Mouse (Mus musculus) thymus, adult 18-20 months (tissue): Measurements from ENCODE around the gene Nyx.
"Not testable (repeated sequence)": the region's sequence is repeated elsewhere in the genome, so short reads cannot be mapped to it uniquely, and the experiment has no call there.

Source experiments
- DNase-seq, 2 experiments: peaks; one replicate each; pipeline ENCODE4 v3.0.0; 2022; ENCODE audit warnings: mixed read lengths in 2 of 2

Nyx gene

GRCm38 (mm10) chrX:13465810-13466209, at the start of gene Nyx:
Gene Nyx (plus strand): TSS chrX:13466110.
- DNase-seq, result no peak

DNA sequence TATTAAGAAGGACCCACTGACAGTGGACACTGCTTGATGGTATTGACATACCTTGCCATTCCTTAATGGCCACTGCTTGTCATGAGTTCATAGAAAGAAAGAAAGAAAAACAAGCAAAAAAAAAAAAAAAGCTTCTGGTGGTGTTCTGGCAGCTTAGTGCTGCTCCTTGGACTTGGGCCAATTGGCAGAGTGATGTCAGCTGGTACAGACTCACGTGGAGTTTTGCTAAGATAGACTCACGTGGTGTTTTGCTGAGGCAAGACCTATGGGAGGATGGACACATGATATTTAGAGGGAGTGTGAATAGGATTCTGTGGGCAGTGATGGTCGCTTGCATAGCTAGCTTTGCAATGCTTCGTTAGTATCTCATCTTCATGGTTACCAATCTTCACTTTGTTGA, 43.9 kb upstream of the Nyx start:
- DNase-seq, result no peak

- DNase-seq, result no peak
Observed at GRCm38 (mm10) chrX:13431421-13431820, 34.5 kb upstream of the Nyx start.

GRCm38 (mm10) chrX:13436042-13436441, 29.9 kb upstream of the Nyx start:
- not testable (repeated sequence) for DNase-seq

GRCm38 (mm10) chrX:13456544-13456943, 9.4 kb upstream of the Nyx start:
- DNase-seq, result peak; percentile 16 to 19

GRCm38 (mm10) chrX:13458766-13459165, 7.1 kb upstream of the Nyx start:
- peak; percentile 30 to 34 for DNase-seq

- peak; percentile 80 to 82 for DNase-seq
Observed at GRCm38 (mm10) chrX:13461266-13462261, 4.3 kb upstream of the Nyx start.

DNA sequence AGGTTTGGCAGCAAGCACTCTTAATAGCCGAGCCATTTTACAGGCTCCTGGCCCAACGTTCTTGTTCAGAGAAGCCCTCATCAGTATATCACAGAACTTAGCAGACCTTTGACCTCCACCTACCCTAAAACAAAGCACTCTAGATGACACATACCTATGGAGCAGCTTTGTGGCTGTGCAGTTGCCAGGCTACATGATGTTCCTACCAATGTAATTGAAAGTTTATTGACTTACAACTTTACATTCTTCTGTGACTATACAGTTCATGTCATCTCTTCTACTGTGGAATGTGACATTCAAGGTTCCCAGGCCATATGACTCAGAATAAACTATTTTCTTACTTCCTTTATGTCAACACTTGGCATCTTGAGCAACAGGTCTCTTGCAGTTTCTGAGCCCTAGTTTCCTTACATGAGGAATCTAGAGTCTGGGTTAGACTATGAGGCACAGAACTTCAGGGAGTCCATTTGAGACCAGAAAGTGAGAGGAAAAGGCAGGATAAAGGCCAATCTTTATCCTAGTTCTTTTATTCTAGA, 2.9 kb upstream of the Nyx start:
- no peak for DNase-seq

GRCm38 (mm10) chrX:13466681-13467080, 771 bp downstream of the Nyx start:
- no peak for DNase-seq

GRCm38 (mm10) chrX:13467121-13467571, 1.2 kb downstream of the Nyx start:
- DNase-seq, result no peak

DNA sequence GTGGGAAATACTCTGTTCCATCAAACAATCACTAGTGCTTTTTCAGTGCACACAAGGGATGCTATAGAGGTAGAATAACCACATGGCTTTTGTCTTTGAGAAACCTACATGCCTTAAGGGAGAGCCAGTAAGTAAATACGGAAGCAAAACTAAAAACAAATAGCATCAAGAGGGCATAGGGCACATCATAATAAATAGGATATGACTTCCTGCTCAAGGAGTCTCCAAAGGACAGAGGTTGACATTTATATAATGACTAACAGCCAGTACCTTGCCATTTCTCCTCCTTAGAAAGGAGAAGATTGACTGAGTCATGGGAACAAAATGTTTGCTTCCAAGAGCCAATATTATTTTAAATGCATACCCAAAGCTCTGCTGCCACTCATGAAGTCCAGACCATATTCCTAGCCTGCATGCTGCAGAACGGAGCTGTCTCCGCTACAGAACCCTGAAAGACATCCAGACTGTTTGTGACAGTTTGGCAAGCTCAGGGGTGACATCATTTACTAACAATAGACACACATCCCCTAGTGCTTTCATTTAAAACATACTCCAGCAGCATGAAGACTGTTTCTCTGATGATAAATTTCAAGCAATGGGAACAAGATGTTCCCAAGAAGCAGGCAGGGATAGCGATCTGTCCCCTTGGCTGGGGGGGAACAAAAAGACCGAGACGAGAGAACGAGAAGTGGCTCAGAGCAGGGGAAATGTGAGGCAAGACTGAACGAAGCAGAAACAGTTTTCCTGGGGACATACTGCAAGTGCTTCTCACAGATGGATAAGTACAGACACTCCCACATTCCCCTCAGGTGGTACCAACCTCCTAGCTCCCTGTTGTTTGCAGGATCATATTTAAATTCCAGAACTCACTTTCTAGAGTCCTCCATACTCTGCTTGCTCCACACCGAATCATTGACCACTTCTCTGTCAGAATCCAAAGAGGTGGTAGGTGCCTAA, 3.5 kb downstream of the Nyx start:
- no peak for DNase-seq

GRCm38 (mm10) chrX:13471925-13472324, 6.0 kb downstream of the Nyx start:
- no peak for DNase-seq

DNA sequence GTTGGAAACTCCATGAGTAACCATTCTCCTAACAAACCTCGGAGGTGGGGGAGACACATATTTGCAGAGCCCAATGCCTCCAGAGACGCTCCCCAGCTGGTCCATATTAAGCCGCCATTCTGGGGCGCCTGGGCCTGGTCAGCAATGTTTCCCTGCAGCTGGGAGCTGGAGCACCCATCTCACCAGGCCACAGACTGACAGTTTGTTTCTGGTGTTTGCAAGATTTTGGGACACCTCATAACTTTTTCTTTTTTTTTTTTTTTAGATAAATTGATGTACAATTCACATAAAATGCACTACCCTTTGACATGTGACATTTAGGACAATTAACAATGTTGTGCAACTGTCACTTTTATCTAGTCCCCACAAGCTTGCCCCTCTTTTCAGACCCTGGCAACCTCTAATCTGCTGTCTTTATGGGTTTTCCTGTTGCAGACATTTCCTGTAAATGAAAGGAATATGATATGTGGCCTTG, 6.9 kb downstream of the Nyx start:
- no peak for DNase-seq

- no peak for DNase-seq
Observed at GRCm38 (mm10) chrX:13475382-13475781, 9.5 kb downstream of the Nyx start.

- no peak for DNase-seq
Observed at GRCm38 (mm10) chrX:13477596-13477995, 11.7 kb downstream of the Nyx start.

DNA sequence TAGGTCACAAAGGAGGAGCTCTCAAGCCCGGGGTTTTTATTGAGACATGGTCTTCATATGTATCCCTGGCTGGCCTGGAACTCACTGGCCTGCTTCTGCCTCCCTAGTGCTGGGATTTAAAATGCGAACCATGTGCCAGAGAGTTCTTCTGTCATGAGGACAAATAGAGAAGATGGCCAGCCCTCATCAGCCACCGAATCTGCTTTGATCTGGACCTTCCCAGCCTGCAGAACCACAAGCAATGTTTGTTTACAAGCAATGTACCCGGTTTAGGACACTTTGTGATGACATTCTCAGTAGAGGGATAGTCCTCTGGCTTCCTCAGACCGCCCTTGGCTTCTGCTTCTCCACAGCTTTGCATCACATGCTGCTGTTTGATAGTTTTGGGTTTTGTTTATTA, 12.4 kb downstream of the Nyx start:
- DNase-seq, result no peak

DNA sequence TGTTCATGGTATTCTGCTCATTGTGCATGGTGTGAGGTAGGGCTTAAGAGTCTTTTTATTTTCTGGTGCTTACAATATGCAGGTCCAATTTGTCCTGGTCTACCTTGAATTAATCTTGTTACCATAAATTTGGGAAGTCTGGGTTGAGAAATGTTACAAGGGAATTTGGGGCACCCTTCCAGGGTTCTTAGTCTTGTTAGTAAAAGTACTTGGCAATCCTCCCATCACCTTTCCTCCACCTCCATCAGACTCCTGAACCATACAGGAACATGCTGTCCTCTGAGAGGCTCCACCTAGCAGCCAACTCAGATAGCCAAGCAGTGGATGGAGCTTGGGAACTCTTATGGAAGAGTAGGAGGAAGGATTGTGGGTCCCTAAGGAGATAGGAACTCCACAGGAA, 13.7 kb downstream of the Nyx start:
- DNase-seq, result no peak

GRCm38 (mm10) chrX:13482576-13482975, 16.7 kb downstream of the Nyx start:
- DNase-seq, result no peak

DNA sequence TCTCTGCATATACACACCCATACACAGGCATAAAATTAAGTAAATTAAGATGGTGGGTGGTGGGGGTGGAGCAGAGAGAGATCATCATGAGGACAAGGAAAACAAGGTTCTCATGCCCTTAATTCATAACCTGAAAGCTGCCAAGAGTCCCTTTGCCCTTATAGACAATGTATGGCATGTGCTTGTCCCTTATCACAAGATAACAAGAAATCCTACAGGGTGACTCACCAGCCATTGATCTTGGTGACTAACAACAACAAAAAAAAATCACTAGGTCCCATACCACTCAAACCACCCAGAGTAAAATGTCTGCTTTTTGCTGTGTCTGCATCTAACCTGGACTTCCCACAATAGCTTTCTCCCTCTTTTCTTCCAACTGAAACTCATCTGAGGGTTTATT, 18.5 kb downstream of the Nyx start:
- no peak for DNase-seq

GRCm38 (mm10) chrX:13489001-13489400, 23.1 kb downstream of the Nyx start:
- DNase-seq, result no peak

- no peak for DNase-seq
Observed at GRCm38 (mm10) chrX:13489761-13490160, 23.9 kb downstream of the Nyx start.

GRCm38 (mm10) chrX:13490941-13491340, 25.0 kb downstream of the Nyx start:
- DNase-seq, result no peak

- no peak for DNase-seq
Observed at GRCm38 (mm10) chrX:13492922-13493321, 27.0 kb downstream of the Nyx start.
